ENCODE assay signal across 8 mouse cellular contexts in the genomic region with DNA sequence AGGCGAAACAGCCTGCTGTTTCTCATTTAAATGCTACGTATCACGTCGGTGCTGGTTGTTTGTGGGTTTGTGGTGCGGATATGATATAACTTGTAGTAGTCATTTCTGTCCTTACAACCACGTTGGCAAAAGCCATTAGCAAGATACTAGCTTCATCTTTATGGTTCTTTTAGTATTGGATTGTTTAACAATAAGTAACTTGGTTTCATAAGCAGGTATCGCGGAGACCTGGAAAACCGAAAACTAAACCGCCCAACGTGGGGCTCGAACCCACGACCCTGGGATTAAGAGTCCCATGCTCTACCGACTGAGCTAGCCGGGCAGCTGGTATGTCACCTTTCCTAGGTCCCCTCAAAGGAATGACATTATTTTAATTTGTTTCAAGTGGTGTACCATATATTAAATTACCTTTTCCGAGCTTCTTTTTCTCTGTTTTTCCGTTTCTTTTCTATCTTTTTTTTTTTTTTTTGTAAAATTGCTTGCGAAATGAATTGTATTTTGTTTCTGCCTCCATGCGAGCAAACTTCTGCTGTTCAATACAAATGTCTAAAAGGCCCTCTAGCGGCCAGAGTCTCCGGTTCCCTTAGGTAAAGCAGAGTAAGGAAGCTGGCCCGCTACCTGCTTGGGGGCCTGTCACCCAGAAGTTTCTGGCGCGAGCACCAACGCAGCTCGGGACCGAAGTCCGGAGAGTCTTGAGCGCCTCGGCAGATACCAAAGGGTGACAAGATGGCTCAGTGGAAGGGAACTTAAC. TPM values are rescaled to one million over a fixed set of nuclear protein-coding genes. Genes with fewer than 3 reads are reported as not detected.
DNase-seq lines count a peak whose midpoint lies in the region; ATAC-seq lines count a peak whose summit lies in the region.

No protein-coding gene starts in this region.

- H3K4me1 ChIP-seq in hindbrain, embryonic 15.5 days (replicated peaks) = peaks cover 6% of the 10 kb centered on the region; the same call in 1 of the 2 replicates

- no peaks in the 10 kb centered on the region for H3K9me3 ChIP-seq in hindbrain, embryonic 15.5 days

- H3K9ac ChIP-seq in hindbrain, embryonic 15.5 days = no peak overlapping the region

- no peaks in the 10 kb centered on the region for H3K27me3 ChIP-seq in hindbrain, embryonic 15.5 days

- peak overlapping the region; percentile 42 for H3K4me2 ChIP-seq in hindbrain, embryonic 15.5 days

- no peak overlapping the region for H3K27ac ChIP-seq in hindbrain, embryonic 15.5 days (replicated peaks)

- ATAC-seq in hindbrain, embryonic 15.5 days (ENCODE audit: low FRiP score, low read depth) = peak; percentile 77

- WGBS in hindbrain, embryonic 15.5 days = 2% methylated on average over 30 of the region's 30 CpGs

- DNase-seq in WW6 (ENCODE audit: low read depth, low spot score) = peak; percentile 71
- peak; percentile 76 to 77 for DNase-seq in cerebellum, postnatal 14 days
- DNase-seq in frontal cortex, postnatal 25 days (ENCODE audit: low spot score in 2 of 2) = peak; percentile 72 to 77
- DNase-seq in left cerebral cortex, adult 11 months (ENCODE audit: low spot score) = peak; percentile 69
- peak; percentile 66 to 79 for DNase-seq in lung, postnatal 4 days
- DNase-seq in right cerebral cortex, adult 2 months (ENCODE audit: low spot score in 2 of 2) = peak; percentile 78 to 84
- DNase-seq in urinary bladder, postnatal 36 days (ENCODE audit: low spot score in 2 of 2) = peak; percentile 59 to 75

- peak overlapping the region; percentile 20 for H3K4me3 ChIP-seq in hindbrain, embryonic 15.5 days

- no peaks in the 10 kb centered on the region for H3K36me3 ChIP-seq in hindbrain, embryonic 15.5 days

RNA-seq across cellular contexts. Expression of gene Morf4l1, which starts 11.9 kb away (rescaled TPM):
- 505 and 550 TPM in 2 replicates for polyA plus RNA-seq in hindbrain, embryonic 15.5 days (2015; fragmentation: Nextera tagmentation; extraction: Ambion mirVana)

RNA-seq across cellular contexts. Expression of gene Adamts7, which starts 36.4 kb away (rescaled TPM):
- polyA plus RNA-seq in hindbrain, embryonic 15.5 days (2015; fragmentation: Nextera tagmentation; extraction: Ambion mirVana) = 7.9 and 9.0 TPM in 2 replicates
